Mouse (Mus musculus) bone marrow, adult 2 months (tissue): ENCODE data around the gene Tnfaip2. TPM values are rescaled to one million over a fixed set of nuclear protein-coding genes. Genes with fewer than 3 reads are reported as not detected.

ENCODE experiments used
- H3K27ac ChIP-seq: fragments of 200-500 bp; 2 replicates; pipeline ENCODE4 v1.5.1; 2012; ENCODE audit warnings: low read depth, mild to moderate bottlenecking, control low read depth, inconsistent platforms, low read length; ENCODE audit not compliant: control insufficient read depth, poor library complexity, insufficient read depth
- H3K4me1 ChIP-seq: fragments of 200-500 bp; 2 replicates; pipeline ENCODE4 v1.6.1; 2011; ENCODE audit warnings: low read length; ENCODE audit not compliant: control insufficient read depth, insufficient read depth
- H3K4me3 ChIP-seq: fragments of 200-500 bp; replicated peaks from 2 replicates; pipeline ENCODE3; 2011; ENCODE audit warnings: mild to moderate bottlenecking, low read depth, low read length, control low read depth; ENCODE audit not compliant: control insufficient read depth
- CTCF ChIP-seq: fragments of 200-500 bp; IDR thresholded peaks from 2 replicates; pipeline ENCODE4 v1.5.1; 2011; ENCODE audit warnings: low read length, control low read depth; ENCODE audit not compliant: control insufficient read depth, insufficient read depth
- POLR2A ChIP-seq: fragments of 200-500 bp; IDR thresholded peaks from 2 replicates; pipeline ENCODE4 v1.6.1; 2011; ENCODE audit warnings: low read depth, mild to moderate bottlenecking, control low read depth, low read length, borderline replicate concordance; ENCODE audit not compliant: control insufficient read depth
- WGBS: fragments of 180-500 bp; shearing (Covaris S2); methylation state at CpG from one replicate; pipeline ENCODE4 v1.1.7; 2018; 5-methylcytosine and 5-hydroxymethylcytosine counted together
- polyA plus RNA-seq: library from polyadenylated mRNA; stranded (reverse); fragments of >200 nt; gene quantifications from 2 replicates; pipeline ENCODE4 v1.2.4, GENCODE M21; 2011; ENCODE audit warnings: low replicate concordance; ENCODE audit not compliant: missing spikeins, insufficient read depth, insufficient read length

Gene Tnfaip2
- polyA plus RNA-seq, 1 experiment = 149 TPM

- Histone ChIP-seq H3K4me1 (peaks cover 4% of the 10 kb centered on the region; the same call in 1 of the 2 replicates), H3K4me3 (peak overlapping the region; percentile 11), H3K27ac (no peak overlapping the region)
- WGBS = 66% methylated on average over 27 of the region's 27 CpGs
- TF ChIP-seq POLR2A = no peak
- TF ChIP-seq CTCF = no peak
These were observed 3.8 kb downstream of the Tnfaip2 start for GRCm38 (mm10) chr12:111445890-111446613.

GRCm38 (mm10) chr12:111446745-111447144, 4.5 kb downstream of the Tnfaip2 start:
- Histone ChIP-seq H3K27ac (no peak overlapping the region), H3K4me1 (peaks cover 4% of the 10 kb centered on the region; the same call in 1 of the 2 replicates), H3K4me3 (no peak overlapping the region)
- TF ChIP-seq CTCF = no peak
- TF ChIP-seq POLR2A = no peak
- WGBS = 88% methylated on average over 5 of the region's 5 CpGs

GRCm38 (mm10) chr12:111447350-111447749, 5.1 kb downstream of the Tnfaip2 start:
- H3K4me3 ChIP-seq = no peak overlapping the region
- TF ChIP-seq POLR2A (no peak), CTCF (no peak)
- H3K4me1 ChIP-seq = peaks cover 4% of the 10 kb centered on the region; the same call in 1 of the 2 replicates
- 87% methylated on average over 9 of the region's 9 CpGs for WGBS
- H3K27ac ChIP-seq = no peak overlapping the region

- no peak overlapping the region for H3K4me3 ChIP-seq
- peaks cover 4% of the 10 kb centered on the region; the same call in 1 of the 2 replicates for H3K4me1 ChIP-seq
- TF ChIP-seq POLR2A (no peak), CTCF (no peak)
- no peak overlapping the region for H3K27ac ChIP-seq
- 90% methylated on average over 22 of the region's 22 CpGs for WGBS
These were observed 5.9 kb downstream of the Tnfaip2 start for GRCm38 (mm10) chr12:111447898-111448760.

- WGBS = 59% methylated on average over 14 of the region's 14 CpGs
- no peak overlapping the region; the same call in 1 of the 2 replicates for H3K27ac ChIP-seq
- no peak overlapping the region for H3K4me3 ChIP-seq
- peaks cover 4% of the 10 kb centered on the region; the same call in 1 of the 2 replicates for H3K4me1 ChIP-seq
- no peak for TF ChIP-seq CTCF
- TF ChIP-seq POLR2A = no peak
These were observed 6.8 kb downstream of the Tnfaip2 start for GRCm38 (mm10) chr12:111448931-111449705.

GRCm38 (mm10) chr12:111450359-111450758, 8.1 kb downstream of the Tnfaip2 start:
- peaks cover 4% of the 10 kb centered on the region; the same call in 1 of the 2 replicates for H3K4me1 ChIP-seq
- no peak for TF ChIP-seq POLR2A
- no peak for TF ChIP-seq CTCF
- WGBS = 83% methylated on average over 6 of the region's 6 CpGs
- H3K27ac ChIP-seq = no peak overlapping the region
- no peak overlapping the region for H3K4me3 ChIP-seq

GRCm38 (mm10) chr12:111451561-111451960, 9.3 kb downstream of the Tnfaip2 start:
- H3K4me3 ChIP-seq = no peak overlapping the region
- H3K27ac ChIP-seq = no peak overlapping the region
- WGBS = 87% methylated on average over 7 of the region's 7 CpGs
- peaks cover 3% of the 10 kb centered on the region; the same call in 1 of the 2 replicates for H3K4me1 ChIP-seq
- TF ChIP-seq CTCF (no peak), POLR2A (no peak)

GRCm38 (mm10) chr12:111454021-111454420, 11.8 kb downstream of the Tnfaip2 start:
- Histone ChIP-seq H3K4me3 (no peak overlapping the region), H3K27ac (no peak overlapping the region), H3K4me1 (peaks cover 1% of the 10 kb centered on the region; the same call in 1 of the 2 replicates)
- TF ChIP-seq POLR2A (no peak), CTCF (no peak)
- 39% methylated on average over 4 of the region's 4 CpGs for WGBS
